Mouse (Mus musculus) CD4-positive helper T cell, adult 2 months (primary cell): ENCODE results near the gene Dlat.

Experiments
- DNase-seq: peaks from one replicate; pipeline ENCODE4 v3.0.0-alpha.2; 2012; ENCODE audit warnings: low read depth, missing footprints, low spot score

Dlat gene

DNA sequence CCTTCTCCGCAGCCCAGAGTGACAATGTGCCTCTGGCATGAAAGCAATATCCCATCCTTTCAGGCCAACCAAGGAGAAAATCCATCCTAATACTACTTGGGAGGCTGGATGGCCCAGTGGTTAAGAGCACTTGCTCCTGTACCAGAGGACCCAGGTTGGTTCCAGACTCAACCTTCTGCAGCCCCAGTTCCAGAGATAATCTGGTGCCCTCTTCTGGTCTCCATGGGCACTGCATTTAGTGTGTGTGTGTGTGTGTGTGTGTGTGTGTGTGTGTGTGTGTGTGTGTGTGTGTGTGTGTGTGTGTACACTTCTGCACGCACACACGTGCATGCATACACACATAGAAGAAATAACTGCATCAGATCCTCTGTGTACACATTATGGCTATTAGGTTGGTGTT is 66.0 kb downstream of the Dlat start:
- DNase-seq = peak; percentile 58

DNA sequence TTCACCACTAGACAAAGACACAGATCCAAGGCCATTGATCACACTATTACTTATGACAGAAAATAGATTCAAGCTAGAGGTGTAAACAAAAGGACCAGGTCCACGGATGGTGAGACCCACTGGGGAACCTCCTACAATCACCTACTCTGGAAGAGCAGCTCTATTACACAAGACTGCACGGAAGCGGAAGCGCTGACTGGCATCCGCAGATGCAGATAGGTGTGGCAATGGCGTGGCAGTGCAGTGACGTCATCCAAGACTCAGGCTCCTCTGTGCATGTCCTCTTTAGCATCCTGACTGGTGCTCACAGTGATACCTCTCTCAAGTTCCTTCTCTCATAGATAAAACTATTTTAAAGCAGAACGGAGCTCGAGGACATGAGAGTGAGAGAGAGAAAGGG is 66.6 kb downstream of the Dlat start:
- no peak for DNase-seq

DNA sequence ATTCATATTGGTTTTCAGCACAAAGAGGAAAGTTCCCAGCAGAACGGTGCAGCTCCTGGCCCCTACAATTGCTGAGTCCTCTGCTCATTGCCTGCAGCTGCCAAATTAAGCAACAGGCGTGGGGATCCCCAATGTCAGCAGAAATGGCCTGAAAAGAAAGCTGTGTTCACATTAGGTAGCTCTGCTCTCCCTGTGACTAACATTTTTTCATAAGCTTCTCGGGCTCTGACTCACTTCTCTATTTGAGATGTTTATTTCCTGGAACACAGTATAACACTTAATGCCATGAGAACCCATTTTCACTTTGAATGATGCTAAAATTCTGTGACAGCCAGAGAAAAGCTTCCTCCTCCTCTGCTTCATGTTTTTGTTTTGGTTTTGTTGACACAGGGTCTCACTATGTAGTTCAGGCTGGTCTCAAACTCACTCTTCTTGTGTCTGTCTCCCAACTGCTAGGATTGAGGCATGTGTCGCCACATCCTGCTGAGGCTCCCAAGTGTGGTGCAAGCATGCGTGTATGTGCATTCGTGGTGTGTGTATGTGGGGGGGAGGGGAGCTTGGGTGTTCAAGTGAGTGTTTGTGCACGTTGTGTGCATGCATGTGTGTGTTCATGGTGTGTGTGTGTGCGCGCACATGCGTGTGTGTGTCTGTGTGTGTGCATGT is 68.6 kb downstream of the Dlat start:
- DNase-seq = peak; percentile 14

DNA sequence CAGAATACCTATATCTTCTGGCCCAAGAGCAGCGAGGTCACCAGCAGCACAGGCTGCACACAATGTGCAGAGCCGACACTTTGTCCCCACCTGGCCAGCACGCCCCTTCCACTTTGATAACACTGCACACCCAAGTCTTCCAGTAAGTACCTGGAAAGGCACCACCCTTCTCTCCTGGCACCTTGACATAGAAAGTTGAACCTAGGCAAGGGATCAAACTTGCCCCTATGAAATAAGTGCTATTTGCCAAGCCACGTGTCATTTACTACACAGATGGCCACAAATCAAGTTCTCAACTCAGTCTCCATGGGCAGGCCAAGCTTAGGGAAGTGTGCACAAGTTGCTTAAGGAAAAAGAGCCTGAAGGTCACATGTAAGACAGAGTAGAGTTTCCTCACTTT is 72.6 kb downstream of the Dlat start:
- DNase-seq = no peak

DNA sequence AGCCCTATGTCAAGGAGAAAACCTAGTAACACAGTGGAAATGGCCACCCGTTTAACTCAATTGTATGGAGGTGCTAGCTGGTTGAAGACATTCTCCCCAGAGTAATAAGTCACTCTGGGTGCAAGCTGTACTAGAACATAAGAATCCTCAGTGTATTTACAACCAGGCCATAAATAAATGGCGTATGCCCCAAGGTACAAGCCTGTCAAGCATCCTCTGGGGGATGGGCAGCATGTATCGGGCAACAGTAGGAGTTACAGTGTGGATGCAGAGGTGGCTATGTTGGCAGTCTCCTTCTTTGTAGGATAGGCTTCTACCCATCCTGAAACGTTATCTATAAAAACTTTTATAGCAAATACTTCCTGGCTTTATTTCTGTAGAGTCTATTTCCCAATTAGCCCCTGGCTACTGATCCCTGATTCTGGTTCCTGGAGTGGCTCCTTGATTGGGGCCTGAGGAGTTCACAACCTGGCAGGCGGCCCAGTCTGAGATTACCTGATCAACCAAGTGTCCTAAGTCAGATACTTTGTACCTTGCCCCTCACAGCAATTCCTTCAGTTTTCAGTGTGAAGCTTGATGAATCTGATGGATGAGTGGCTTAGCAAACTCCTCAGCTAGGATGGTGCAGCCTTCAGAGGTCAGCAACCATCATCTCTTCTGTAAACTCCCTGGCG is 74.3 kb downstream of the Dlat start:
- no peak for DNase-seq
